Mouse (Mus musculus) C2C12 (cell line): ENCODE measurements around the gene Use1. TPM values are rescaled to one million over a fixed set of nuclear protein-coding genes. Genes with fewer than 3 reads are reported as not detected.

Experiments used
- H3K27me3 ChIP-seq: one replicate; pipeline ENCODE4 v1.6.1; 2011; ENCODE audit not compliant: control insufficient read depth, insufficient read depth, insufficient read length
- H3K36me3 ChIP-seq: one replicate; pipeline ENCODE4 v1.6.1; 2011; ENCODE audit not compliant: control insufficient read depth, insufficient read depth
- H3K4me3 ChIP-seq: one replicate; pipeline ENCODE4 v1.5.1; 2011; ENCODE audit warnings: mild to moderate bottlenecking, control low read depth; ENCODE audit not compliant: poor library complexity, insufficient read depth, severe bottlenecking
- H3K79me2 ChIP-seq: one replicate; pipeline ENCODE4 v1.6.1; 2011; ENCODE audit not compliant: control insufficient read depth, insufficient read depth
- H3K79me3 ChIP-seq: one replicate; pipeline ENCODE4 v1.6.1; 2011; ENCODE audit warnings: low read depth, control low read depth
- H3ac ChIP-seq: one replicate; pipeline ENCODE3; 2011; ENCODE audit warnings: low read depth; ENCODE audit not compliant: control insufficient read depth, insufficient read length
- CEBPB ChIP-seq: IDR thresholded peaks from one replicate; pipeline ENCODE4 v1.6.1; 2011; ENCODE audit warnings: low read depth, mild to moderate bottlenecking, control low read depth, moderate library complexity
- CTCF ChIP-seq: IDR thresholded peaks from one replicate; pipeline ENCODE4 v1.5.1; 2011; ENCODE audit not compliant: control insufficient read depth, insufficient read depth, insufficient read length
- FOSL1 ChIP-seq: IDR thresholded peaks from one replicate; pipeline ENCODE4 v1.8.0; 2011; ENCODE audit warnings: mild to moderate bottlenecking, low read length; ENCODE audit not compliant: poor library complexity, insufficient read depth, severe bottlenecking
- MAX ChIP-seq: IDR thresholded peaks from one replicate; pipeline ENCODE4 v1.6.1; 2011; ENCODE audit warnings: mild to moderate bottlenecking, control low read depth
- MYOD1 ChIP-seq: IDR thresholded peaks from one replicate; pipeline ENCODE4 v1.6.1; 2011; ENCODE audit warnings: low read depth; ENCODE audit not compliant: control insufficient read depth, insufficient read length
- MYOG ChIP-seq: IDR thresholded peaks from one replicate; pipeline ENCODE4 v1.6.1; 2011; ENCODE audit not compliant: control insufficient read depth, insufficient read length; ENCODE audit errors: extremely low read depth
- USF1 ChIP-seq: IDR thresholded peaks from one replicate; pipeline ENCODE4 v1.6.1; 2011; ENCODE audit warnings: low read depth, mild to moderate bottlenecking, control low read depth, moderate library complexity
- polyA plus RNA-seq: library from polyadenylated mRNA; unstranded; fragments of >200 nt; fragmentation: generic; extraction: Trizol; gene quantifications from one replicate; pipeline ENCODE4 v1.2.1, GENCODE M21; 2012; ENCODE audit warnings: missing spikeins

Use1 gene
- polyA plus RNA-seq, 1 experiment = 105 TPM

DNA sequence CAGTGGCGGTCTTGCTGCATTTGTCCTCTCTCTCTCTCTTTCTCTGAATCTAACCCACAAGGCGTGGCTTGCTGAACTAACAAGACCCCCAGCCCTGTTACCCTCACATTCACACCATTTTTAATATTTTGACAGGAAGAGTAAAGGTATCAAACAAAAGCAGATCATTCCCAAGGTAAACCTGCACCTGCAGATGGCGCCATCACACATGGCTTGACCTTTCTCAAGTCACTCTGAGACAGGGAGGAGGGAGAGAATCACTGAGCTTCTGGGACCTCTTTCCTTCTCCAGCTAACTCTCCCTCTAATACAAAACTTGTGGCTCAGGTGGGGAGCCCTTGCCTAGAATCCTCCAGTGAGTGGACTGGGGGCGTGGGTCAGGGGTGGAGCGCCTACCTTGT is 26.0 kb upstream of the Use1 start:
- Histone ChIP-seq H3K27me3 (no peaks in the 10 kb centered on the region), H3ac (no peak overlapping the region), H3K36me3 (peaks cover 42% of the 10 kb centered on the region), H3K79me2 (no peaks in the 10 kb centered on the region), H3K79me3 (no peaks in the 10 kb centered on the region), H3K4me3 (no peak overlapping the region)
- TF ChIP-seq MYOG (no peak), CTCF (no peak)

GRCm38 (mm10) chr8:71346581-71346980 is 20.1 kb upstream of the Use1 start:
- Histone ChIP-seq H3K36me3 (peaks cover 75% of the 10 kb centered on the region), H3K79me2 (no peaks in the 10 kb centered on the region), H3ac (no peak overlapping the region), H3K79me3 (no peaks in the 10 kb centered on the region), H3K27me3 (no peaks in the 10 kb centered on the region), H3K4me3 (no peak overlapping the region)
- no peak for TF ChIP-seq FOSL1
- no peak for TF ChIP-seq MYOD1
- TF ChIP-seq MYOG = no peak
- TF ChIP-seq MAX = no peak
- no peak for TF ChIP-seq USF1
- TF ChIP-seq CTCF = no peak
- no peak for TF ChIP-seq CEBPB

GRCm38 (mm10) chr8:71351117-71351516 is 15.5 kb upstream of the Use1 start:
- Histone ChIP-seq H3K79me3 (no peaks in the 10 kb centered on the region), H3K79me2 (no peaks in the 10 kb centered on the region), H3K4me3 (no peak overlapping the region), H3K27me3 (no peaks in the 10 kb centered on the region), H3K36me3 (peaks cover 74% of the 10 kb centered on the region), H3ac (no peak overlapping the region)
- TF ChIP-seq USF1 (no peak), CEBPB (peak; percentile 9), MYOG (no peak), MYOD1 (peak; percentile 93), FOSL1 (no peak), MAX (peak; percentile 64), CTCF (no peak)

DNA sequence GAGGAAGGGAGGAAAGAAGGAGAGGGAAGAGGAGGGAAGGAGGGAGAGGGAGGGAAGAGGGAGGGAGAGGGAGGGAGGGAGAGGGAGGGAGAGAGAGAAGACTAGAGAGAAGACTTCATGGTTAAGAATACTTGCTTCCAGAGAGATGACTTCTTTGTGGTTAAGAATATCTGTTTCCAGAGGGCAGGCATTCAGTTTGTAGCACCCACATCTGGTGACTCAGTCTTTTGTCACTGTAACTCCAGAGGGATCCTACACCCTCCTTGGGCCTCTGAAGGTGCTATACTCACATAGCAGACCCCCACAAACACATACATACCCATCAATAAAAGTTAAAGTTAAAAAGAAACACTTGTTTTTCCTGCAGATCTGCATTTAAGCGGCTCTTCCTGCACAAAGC is 15.1 kb upstream of the Use1 start:
- Histone ChIP-seq H3K4me3 (no peak overlapping the region), H3K36me3 (peaks cover 74% of the 10 kb centered on the region), H3ac (no peak overlapping the region), H3K79me2 (no peaks in the 10 kb centered on the region), H3K27me3 (no peaks in the 10 kb centered on the region), H3K79me3 (no peaks in the 10 kb centered on the region)
- no peak for TF ChIP-seq USF1
- peak; percentile 75 for TF ChIP-seq FOSL1
- no peak for TF ChIP-seq CEBPB
- no peak for TF ChIP-seq MYOD1

- Histone ChIP-seq H3K36me3 (peaks cover 46% of the 10 kb centered on the region), H3K27me3 (no peaks in the 10 kb centered on the region), H3K79me2 (no peaks in the 10 kb centered on the region), H3ac (no peak overlapping the region), H3K4me3 (no peak overlapping the region), H3K79me3 (no peaks in the 10 kb centered on the region)
- no peak for TF ChIP-seq MYOD1
- no peak for TF ChIP-seq MYOG
- TF ChIP-seq CTCF = no peak
- TF ChIP-seq CEBPB = no peak
- no peak for TF ChIP-seq MAX
- TF ChIP-seq FOSL1 = no peak
- TF ChIP-seq USF1 = no peak
These were observed 8.6 kb upstream of the Use1 start for GRCm38 (mm10) chr8:71358026-71358425.

DNA sequence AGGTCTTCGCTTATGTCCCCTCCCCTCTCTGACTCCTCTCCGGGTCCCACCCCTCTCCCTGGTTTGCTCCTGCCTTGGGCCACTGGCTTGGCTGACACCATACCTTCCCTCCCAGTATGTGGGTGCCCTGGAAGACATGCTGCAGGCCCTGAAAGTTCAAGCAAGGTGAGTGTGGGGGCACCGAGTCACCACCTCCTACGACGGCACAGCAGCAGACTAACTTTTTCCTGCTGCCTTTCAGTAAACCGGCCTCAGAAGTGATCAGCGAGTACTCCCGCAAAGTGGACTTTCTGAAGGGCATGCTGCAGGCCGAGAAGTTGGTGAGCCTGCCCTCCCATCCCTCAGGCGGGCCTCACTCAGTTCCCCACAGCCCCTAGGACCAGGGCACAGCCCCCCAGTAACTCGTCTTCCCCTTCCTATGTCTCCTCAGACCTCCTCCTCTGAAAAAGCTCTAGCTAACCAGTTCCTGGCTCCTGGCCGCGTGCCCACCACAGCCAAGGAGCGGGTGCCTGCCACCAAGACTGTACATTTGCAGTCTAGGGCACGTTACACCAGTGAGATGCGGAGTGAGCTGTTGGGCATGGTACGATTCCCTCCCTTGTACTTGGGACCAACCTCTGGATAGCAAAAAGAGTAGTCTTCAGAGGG is 1.0 kb downstream of the Use1 start:
- TF ChIP-seq MYOD1 (no peak), MYOG (no peak), MAX (no peak), USF1 (no peak), CEBPB (no peak), FOSL1 (no peak), CTCF (no peak)
- H3K79me3 ChIP-seq = no peaks in the 10 kb centered on the region
- H3ac ChIP-seq = peak overlapping the region; percentile 70
- H3K36me3 ChIP-seq = peaks cover 17% of the 10 kb centered on the region
- H3K79me2 ChIP-seq = peaks cover 16% of the 10 kb centered on the region
- H3K27me3 ChIP-seq = no peaks in the 10 kb centered on the region
- peak overlapping the region; percentile 41 for H3K4me3 ChIP-seq
